Mouse (Mus musculus): ENCODE results near the gene Otog. TPM values are rescaled to one million over a fixed set of nuclear protein-coding genes. Genes with fewer than 3 reads are reported as not detected.

Gene Otog
- polyA plus RNA-seq, 1 experiment from 2014 or later, result 0.45 TPM

DNA sequence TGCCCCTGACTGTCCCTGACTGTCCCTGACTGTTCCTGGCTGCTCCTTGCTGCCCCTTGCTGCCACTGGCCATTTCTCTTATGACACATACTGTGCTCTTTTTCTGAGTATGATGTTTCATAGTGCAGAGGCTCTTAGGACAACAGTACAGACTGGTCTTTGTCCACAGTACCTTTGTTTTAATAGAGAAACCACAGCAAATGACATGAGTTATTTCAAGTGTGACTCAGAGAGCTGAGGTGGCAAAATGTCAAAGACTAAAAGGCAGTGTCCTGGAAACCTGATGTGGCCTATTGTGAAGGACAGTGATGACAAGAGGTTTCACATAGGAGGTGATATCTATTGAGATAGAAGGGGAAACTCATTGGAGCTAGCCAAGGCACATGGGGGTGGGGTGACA, 6.1 kb downstream of the Otog start:
- ATAC-seq (ENCODE audit: low FRiP score), result no peak

GRCm38 (mm10) chr7:46247606-46248005, 6.8 kb downstream of the Otog start:
- no peak overlapping the region for H3K4me3 ChIP-seq (ENCODE audit: low read depth, low read length)
- H3K4me2 ChIP-seq (replicated peaks; ENCODE audit: low read depth, low read length), result no peak overlapping the region
- no peaks in the 10 kb centered on the region for H3K27me3 ChIP-seq (ENCODE audit: control insufficient read depth, insufficient read depth, low read length)
- no peak overlapping the region for H3K27ac ChIP-seq (ENCODE audit: low read depth, low read length)
- ATAC-seq (ENCODE audit: low FRiP score) (no peak), DNase-seq (ENCODE audit: low spot score) (no peak)
- no peaks in the 10 kb centered on the region for H3K9me3 ChIP-seq (ENCODE audit: control insufficient read depth, low read length)
- H3K36me3 ChIP-seq (ENCODE audit: control insufficient read depth, insufficient read depth, low read length), result no peaks in the 10 kb centered on the region
- WGBS, result 83% methylated on average over 3 of the region's 3 CpGs
- H3K4me1 ChIP-seq (replicated peaks; ENCODE audit: control insufficient read depth, insufficient read depth, low read length), result no peaks in the 10 kb centered on the region
- H3K9ac ChIP-seq (ENCODE audit: low read depth, low read length), result no peak overlapping the region

More for the DNA sequence above, 6.1 kb downstream of the Otog start:
- Histone ChIP-seq H3K27ac (ENCODE audit: low read depth, low read length) (no peak overlapping the region), H3K4me1 (replicated peaks; ENCODE audit: control insufficient read depth, insufficient read depth, low read length) (no peaks in the 10 kb centered on the region), H3K9me3 (ENCODE audit: control insufficient read depth, low read length) (no peaks in the 10 kb centered on the region), H3K27me3 (ENCODE audit: control insufficient read depth, insufficient read depth, low read length) (no peaks in the 10 kb centered on the region), H3K4me2 (replicated peaks; ENCODE audit: low read depth, low read length) (no peak overlapping the region), H3K36me3 (ENCODE audit: control insufficient read depth, insufficient read depth, low read length) (no peaks in the 10 kb centered on the region), H3K4me3 (ENCODE audit: low read depth, low read length) (no peak overlapping the region), H3K9ac (ENCODE audit: low read depth, low read length) (no peak overlapping the region)
- DNase-seq (ENCODE audit: low spot score), result no peak

DNA sequence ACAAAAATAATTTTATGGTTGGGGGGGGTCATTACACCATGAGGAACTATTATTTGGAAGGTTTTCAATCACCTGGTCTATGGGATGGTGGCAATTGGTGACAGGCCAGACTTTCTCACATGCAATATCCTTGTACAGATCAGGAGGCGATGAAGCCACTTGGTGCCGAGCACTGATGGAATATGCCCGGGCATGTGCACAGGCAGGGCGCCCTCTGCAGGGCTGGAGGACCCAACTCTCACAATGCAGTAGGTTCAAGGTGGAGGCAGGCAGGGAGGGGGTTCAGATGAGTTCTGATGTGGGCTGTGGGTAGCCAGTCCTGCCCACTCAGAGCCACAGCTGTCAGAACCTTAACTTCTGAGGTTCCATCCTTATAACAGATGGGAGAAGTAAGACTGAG, 11.1 kb downstream of the Otog start:
- H3K27ac ChIP-seq (ENCODE audit: low read depth, low read length), result no peak overlapping the region
- no peak overlapping the region for H3K4me2 ChIP-seq (replicated peaks; ENCODE audit: low read depth, low read length)
- H3K9ac ChIP-seq (ENCODE audit: low read depth, low read length), result no peak overlapping the region
- H3K36me3 ChIP-seq (ENCODE audit: control insufficient read depth, insufficient read depth, low read length), result no peaks in the 10 kb centered on the region
- H3K27me3 ChIP-seq (ENCODE audit: control insufficient read depth, insufficient read depth, low read length), result no peaks in the 10 kb centered on the region
- DNase-seq (ENCODE audit: low spot score) (no peak), ATAC-seq (ENCODE audit: low FRiP score) (no peak)
- H3K9me3 ChIP-seq (ENCODE audit: control insufficient read depth, low read length), result no peaks in the 10 kb centered on the region
- H3K4me3 ChIP-seq (ENCODE audit: low read depth, low read length), result no peak overlapping the region
- 82% methylated on average over 4 of the region's 4 CpGs for WGBS
- H3K4me1 ChIP-seq (replicated peaks; ENCODE audit: control insufficient read depth, insufficient read depth, low read length), result no peaks in the 10 kb centered on the region

DNA sequence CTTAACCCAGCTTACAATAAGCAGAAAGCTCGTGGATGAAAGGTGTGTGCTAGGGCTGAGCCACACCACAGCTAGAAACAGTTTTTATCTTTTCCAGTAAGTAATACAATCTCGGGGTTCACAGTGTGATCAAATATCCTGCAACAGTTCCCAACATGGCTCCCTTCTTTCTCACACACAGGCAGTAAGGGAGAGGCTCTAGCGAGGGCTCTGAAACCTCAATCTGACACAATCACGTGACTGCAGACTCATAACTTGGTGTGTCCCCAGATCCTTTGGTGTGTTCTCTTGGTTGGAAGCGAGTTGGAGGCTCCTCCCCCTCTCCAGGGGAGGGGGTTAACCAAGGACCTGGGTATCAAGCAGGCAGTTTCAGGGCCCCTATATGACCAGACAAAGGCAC, 35.4 kb downstream of the Otog start:
- WGBS, result 67% methylated on average over 5 of the region's 5 CpGs
- H3K4me3 ChIP-seq (ENCODE audit: low read depth, low read length), result no peak overlapping the region
- ATAC-seq (ENCODE audit: low FRiP score) (no peak), DNase-seq (ENCODE audit: low spot score) (no peak)
- H3K27ac ChIP-seq (ENCODE audit: low read depth, low read length), result no peak overlapping the region
- H3K4me1 ChIP-seq (replicated peaks; ENCODE audit: control insufficient read depth, insufficient read depth, low read length), result no peaks in the 10 kb centered on the region
- H3K4me2 ChIP-seq (replicated peaks; ENCODE audit: low read depth, low read length), result no peak overlapping the region
- H3K36me3 ChIP-seq (ENCODE audit: control insufficient read depth, insufficient read depth, low read length), result no peaks in the 10 kb centered on the region
- no peak overlapping the region for H3K9ac ChIP-seq (ENCODE audit: low read depth, low read length)
- no peaks in the 10 kb centered on the region for H3K9me3 ChIP-seq (ENCODE audit: control insufficient read depth, low read length)
- no peaks in the 10 kb centered on the region for H3K27me3 ChIP-seq (ENCODE audit: control insufficient read depth, insufficient read depth, low read length)

GRCm38 (mm10) chr7:46279946-46280345, 39.2 kb downstream of the Otog start:
- 19% methylated on average over 6 of the region's 6 CpGs for WGBS
- Histone ChIP-seq H3K4me2 (replicated peaks; ENCODE audit: low read depth, low read length) (no peak overlapping the region), H3K9me3 (ENCODE audit: control insufficient read depth, low read length) (no peaks in the 10 kb centered on the region), H3K4me3 (ENCODE audit: low read depth, low read length) (no peak overlapping the region), H3K9ac (ENCODE audit: low read depth, low read length) (no peak overlapping the region), H3K4me1 (replicated peaks; ENCODE audit: control insufficient read depth, insufficient read depth, low read length) (no peaks in the 10 kb centered on the region), H3K27me3 (ENCODE audit: control insufficient read depth, insufficient read depth, low read length) (no peaks in the 10 kb centered on the region), H3K36me3 (ENCODE audit: control insufficient read depth, insufficient read depth, low read length) (no peaks in the 10 kb centered on the region), H3K27ac (ENCODE audit: low read depth, low read length) (no peak overlapping the region)
- DNase-seq (ENCODE audit: low spot score) (peak; percentile 85), ATAC-seq (ENCODE audit: low FRiP score) (peak; percentile 25; the same call in 1 of the 2 replicates)

- DNase-seq (ENCODE audit: low spot score) (no peak), ATAC-seq (ENCODE audit: low FRiP score) (no peak)
- no peaks in the 10 kb centered on the region for H3K9me3 ChIP-seq (ENCODE audit: control insufficient read depth, low read length)
- no peaks in the 10 kb centered on the region for H3K27me3 ChIP-seq (ENCODE audit: control insufficient read depth, insufficient read depth, low read length)
- H3K36me3 ChIP-seq (ENCODE audit: control insufficient read depth, insufficient read depth, low read length), result no peaks in the 10 kb centered on the region
- H3K27ac ChIP-seq (ENCODE audit: low read depth, low read length), result no peak overlapping the region
- H3K9ac ChIP-seq (ENCODE audit: low read depth, low read length), result no peak overlapping the region
- no peak overlapping the region for H3K4me2 ChIP-seq (replicated peaks; ENCODE audit: low read depth, low read length)
- H3K4me3 ChIP-seq (ENCODE audit: low read depth, low read length), result no peak overlapping the region
- no peaks in the 10 kb centered on the region for H3K4me1 ChIP-seq (replicated peaks; ENCODE audit: control insufficient read depth, insufficient read depth, low read length)
Observed at GRCm38 (mm10) chr7:46280896-46281295, 40.1 kb downstream of the Otog start.

DNA sequence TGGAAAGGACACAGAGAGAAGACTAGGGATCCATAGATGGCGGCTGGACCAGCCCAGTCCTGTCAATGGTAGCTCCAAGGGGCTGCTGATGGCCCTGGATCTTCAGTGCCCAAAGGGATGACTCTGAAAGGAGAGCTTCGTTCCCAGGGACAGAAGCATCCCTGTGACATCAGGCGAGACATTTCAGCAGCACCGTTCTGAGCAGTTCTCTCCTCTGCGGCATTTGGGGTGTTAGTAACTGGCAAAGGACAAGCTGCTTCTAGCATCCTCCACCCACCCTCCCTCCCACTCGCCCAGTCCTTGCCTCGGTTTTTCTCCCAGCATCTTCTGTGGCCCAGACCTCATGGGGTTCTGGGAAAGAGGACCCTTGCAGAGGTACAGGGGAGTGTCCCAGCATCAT, 41.5 kb downstream of the Otog start:
- H3K9me3 ChIP-seq (ENCODE audit: control insufficient read depth, low read length), result no peaks in the 10 kb centered on the region
- no peaks in the 10 kb centered on the region for H3K4me1 ChIP-seq (replicated peaks; ENCODE audit: control insufficient read depth, insufficient read depth, low read length)
- H3K27me3 ChIP-seq (ENCODE audit: control insufficient read depth, insufficient read depth, low read length), result no peaks in the 10 kb centered on the region
- H3K27ac ChIP-seq (ENCODE audit: low read depth, low read length), result no peak overlapping the region
- no peak overlapping the region for H3K9ac ChIP-seq (ENCODE audit: low read depth, low read length)
- 70% methylated on average over 7 of the region's 7 CpGs for WGBS
- no peak overlapping the region for H3K4me2 ChIP-seq (replicated peaks; ENCODE audit: low read depth, low read length)
- DNase-seq (ENCODE audit: low spot score) (no peak), ATAC-seq (ENCODE audit: low FRiP score) (no peak)
- no peaks in the 10 kb centered on the region for H3K36me3 ChIP-seq (ENCODE audit: control insufficient read depth, insufficient read depth, low read length)
- no peak overlapping the region for H3K4me3 ChIP-seq (ENCODE audit: low read depth, low read length)

DNA sequence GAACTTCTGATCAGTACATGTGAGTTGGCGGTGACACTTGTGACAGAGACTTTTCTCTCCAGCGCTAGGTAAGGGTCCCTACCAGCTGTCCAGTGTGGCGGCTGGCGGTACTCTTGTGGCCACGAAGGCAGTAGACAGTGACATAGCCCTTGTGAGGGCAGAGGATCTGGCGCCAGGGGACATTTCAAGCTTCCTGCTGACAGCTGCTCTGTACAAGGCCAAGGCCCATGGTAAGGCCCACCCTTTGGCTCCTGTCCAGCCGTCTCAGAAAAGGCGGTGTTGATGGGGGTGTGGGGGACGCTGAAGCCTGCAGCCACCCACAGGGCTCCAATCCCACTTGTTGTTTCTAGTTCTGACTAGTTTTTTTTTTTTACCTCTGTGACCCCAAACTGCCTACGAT, 42.9 kb downstream of the Otog start:
- DNase-seq (ENCODE audit: low spot score) (no peak), ATAC-seq (ENCODE audit: low FRiP score) (no peak)
- Histone ChIP-seq H3K27ac (ENCODE audit: low read depth, low read length) (no peak overlapping the region), H3K36me3 (ENCODE audit: control insufficient read depth, insufficient read depth, low read length) (no peaks in the 10 kb centered on the region), H3K4me1 (replicated peaks; ENCODE audit: control insufficient read depth, insufficient read depth, low read length) (no peaks in the 10 kb centered on the region), H3K9ac (ENCODE audit: low read depth, low read length) (no peak overlapping the region), H3K4me3 (ENCODE audit: low read depth, low read length) (no peak overlapping the region), H3K9me3 (ENCODE audit: control insufficient read depth, low read length) (no peaks in the 10 kb centered on the region), H3K4me2 (replicated peaks; ENCODE audit: low read depth, low read length) (no peak overlapping the region), H3K27me3 (ENCODE audit: control insufficient read depth, insufficient read depth, low read length) (no peaks in the 10 kb centered on the region)
- WGBS, result 78% methylated on average over 10 of the region's 10 CpGs

GRCm38 (mm10) chr7:46285161-46285839, 44.5 kb downstream of the Otog start:
- Histone ChIP-seq H3K27me3 (ENCODE audit: control insufficient read depth, insufficient read depth, low read length) (no peaks in the 10 kb centered on the region), H3K27ac (ENCODE audit: low read depth, low read length) (no peak overlapping the region), H3K4me2 (replicated peaks; ENCODE audit: low read depth, low read length) (no peak overlapping the region), H3K36me3 (ENCODE audit: control insufficient read depth, insufficient read depth, low read length) (no peaks in the 10 kb centered on the region), H3K9me3 (ENCODE audit: control insufficient read depth, low read length) (no peaks in the 10 kb centered on the region), H3K9ac (ENCODE audit: low read depth, low read length) (no peak overlapping the region), H3K4me3 (ENCODE audit: low read depth, low read length) (no peak overlapping the region), H3K4me1 (replicated peaks; ENCODE audit: control insufficient read depth, insufficient read depth, low read length) (no peaks in the 10 kb centered on the region)
- no peak for DNase-seq (ENCODE audit: low spot score)
- WGBS, result 92% methylated on average over 12 of the region's 12 CpGs
- ATAC-seq (ENCODE audit: low FRiP score), result no peak

Data from hindbrain, embryonic 11.5 days (tissue).